Mouse (Mus musculus): ENCODE measurements at regions not wholly inside any gene's neighbourhood (a gene's known extent, or its start where the extent isn't known, plus 50 kb on each side); places are given as distances from the start of the nearest gene placed in this dataset.

DNA sequence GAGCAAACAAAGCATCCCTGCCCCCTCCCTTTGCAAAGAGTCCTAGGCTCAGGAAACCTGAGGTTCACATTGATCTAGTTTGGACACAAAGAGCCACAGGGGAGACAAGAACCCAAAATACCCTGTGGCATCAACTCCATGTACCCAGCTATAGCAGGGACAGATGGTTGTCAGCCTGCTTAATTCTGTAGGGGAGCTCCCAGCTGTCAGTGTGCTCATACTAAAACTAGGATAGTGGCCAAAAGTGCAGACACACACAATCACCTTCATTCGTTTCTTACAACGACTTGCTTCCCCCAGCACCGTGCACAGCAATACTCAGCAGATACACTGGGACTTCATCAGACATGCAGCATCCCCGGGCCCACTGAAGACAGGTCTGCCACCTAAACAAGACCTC is 133.5 kb upstream of the Kdm8 start:
- H3K27ac ChIP-seq, result no peak overlapping the region
- H3K27me3 ChIP-seq (ENCODE audit: low read depth, poor library complexity, severe bottlenecking), result no peaks in the 10 kb centered on the region
- 90% methylated on average over 4 of the region's 4 CpGs for WGBS
- H3K4me1 ChIP-seq, result no peaks in the 10 kb centered on the region
- no peak for DNase-seq (ENCODE audit: low spot score)
- no peaks in the 10 kb centered on the region for H3K9me3 ChIP-seq (replicated peaks)
- H3K4me3 ChIP-seq, result no peak overlapping the region
- H3K36me3 ChIP-seq, result no peaks in the 10 kb centered on the region

DNA sequence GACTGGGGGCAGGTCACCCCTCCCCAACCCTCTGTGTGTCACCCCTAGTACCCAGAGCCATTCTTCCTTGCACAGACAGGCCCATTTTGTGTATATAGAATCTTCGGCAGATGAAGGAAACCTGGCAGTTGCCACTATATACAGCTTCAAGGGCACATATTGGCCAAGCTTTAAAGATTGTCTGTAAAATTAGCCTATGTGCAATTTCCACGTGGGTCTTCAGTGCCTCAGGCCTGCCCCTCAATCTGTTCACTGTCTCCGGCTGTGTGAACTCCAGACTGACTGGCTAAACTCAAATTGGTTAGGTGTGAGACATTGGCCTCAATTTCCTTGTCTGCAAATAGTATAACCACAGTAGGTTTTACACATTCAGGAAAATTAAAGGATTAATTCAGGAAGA is 130.9 kb upstream of the Kdm8 start:
- Histone ChIP-seq H3K27ac (no peak overlapping the region), H3K9me3 (replicated peaks) (no peaks in the 10 kb centered on the region), H3K4me3 (no peak overlapping the region), H3K36me3 (no peaks in the 10 kb centered on the region), H3K4me1 (no peaks in the 10 kb centered on the region), H3K27me3 (ENCODE audit: low read depth, poor library complexity, severe bottlenecking) (no peaks in the 10 kb centered on the region)
- 90% methylated on average over 3 of the region's 3 CpGs for WGBS
- DNase-seq (ENCODE audit: low spot score), result no peak

- Histone ChIP-seq H3K36me3 (no peaks in the 10 kb centered on the region), H3K27me3 (ENCODE audit: low read depth, poor library complexity, severe bottlenecking) (no peaks in the 10 kb centered on the region), H3K4me3 (no peak overlapping the region), H3K4me1 (peaks cover 21% of the 10 kb centered on the region; the same call in 1 of the 2 replicates), H3K27ac (no peak overlapping the region), H3K9me3 (replicated peaks) (no peaks in the 10 kb centered on the region)
- no peak for DNase-seq (ENCODE audit: low spot score)
- WGBS, result 94% methylated on average over 2 of the region's 2 CpGs
These were observed 109.7 kb upstream of the Kdm8 start for GRCm38 (mm10) chr7:125334769-125335168.

GRCm38 (mm10) chr7:125335586-125336165 is 108.8 kb upstream of the Kdm8 start:
- Histone ChIP-seq H3K4me1 (peaks cover 28% of the 10 kb centered on the region), H3K36me3 (no peaks in the 10 kb centered on the region), H3K4me3 (no peak overlapping the region), H3K27me3 (ENCODE audit: low read depth, poor library complexity, severe bottlenecking) (no peaks in the 10 kb centered on the region), H3K9me3 (replicated peaks) (no peaks in the 10 kb centered on the region), H3K27ac (no peak overlapping the region)
- WGBS, result 47% methylated on average over 3 of the region's 3 CpGs
- DNase-seq (ENCODE audit: low spot score), result no peak

- Histone ChIP-seq H3K9me3 (replicated peaks) (no peaks in the 10 kb centered on the region), H3K4me3 (no peak overlapping the region), H3K4me1 (peaks cover 32% of the 10 kb centered on the region), H3K27me3 (ENCODE audit: low read depth, poor library complexity, severe bottlenecking) (no peaks in the 10 kb centered on the region), H3K27ac (no peak overlapping the region), H3K36me3 (no peaks in the 10 kb centered on the region)
- 91% methylated on average over 3 of the region's 3 CpGs for WGBS
- no peak for DNase-seq (ENCODE audit: low spot score)
These were observed 107.7 kb upstream of the Kdm8 start for GRCm38 (mm10) chr7:125336826-125337225.

GRCm38 (mm10) chr7:125338177-125338751 is 106.2 kb upstream of the Kdm8 start:
- Histone ChIP-seq H3K36me3 (no peaks in the 10 kb centered on the region), H3K4me1 (peaks cover 32% of the 10 kb centered on the region), H3K27me3 (ENCODE audit: low read depth, poor library complexity, severe bottlenecking) (no peaks in the 10 kb centered on the region), H3K4me3 (no peak overlapping the region), H3K9me3 (replicated peaks) (no peaks in the 10 kb centered on the region), H3K27ac (peak overlapping the region; percentile 32; the same call in 1 of the 2 replicates)
- WGBS, result 78% methylated on average over 6 of the region's 6 CpGs
- DNase-seq (ENCODE audit: low spot score), result peak; percentile 35

DNA sequence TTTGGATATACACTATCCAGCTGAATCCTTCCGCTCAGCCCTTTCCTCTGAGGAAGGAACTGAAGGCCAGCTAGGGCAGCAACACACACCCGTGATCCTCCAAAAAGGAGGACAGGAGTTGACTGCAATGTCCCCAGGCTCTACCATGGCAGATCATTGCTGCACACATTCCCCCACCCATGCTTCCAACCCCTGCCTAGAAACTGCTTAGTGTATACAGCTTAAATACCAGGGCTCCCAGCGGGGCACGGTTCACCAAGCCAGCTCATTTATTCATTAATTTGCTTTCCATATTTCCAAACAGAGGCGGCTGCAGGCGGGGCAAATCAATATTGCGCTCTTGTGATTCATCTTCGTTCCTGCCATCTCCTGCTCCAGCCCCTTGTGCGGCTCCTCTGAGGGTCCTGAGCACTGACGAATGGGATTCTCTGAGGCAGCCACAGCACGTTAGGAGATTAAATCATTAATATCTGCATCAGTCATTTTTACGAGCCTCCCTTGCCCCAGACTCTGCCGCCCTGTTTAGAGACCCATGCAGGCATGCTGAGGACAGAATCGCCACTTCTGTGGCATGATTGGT is 104.1 kb upstream of the Kdm8 start:
- H3K27me3 ChIP-seq (ENCODE audit: low read depth, poor library complexity, severe bottlenecking), result no peaks in the 10 kb centered on the region
- WGBS, result 74% methylated on average over 14 of the region's 14 CpGs
- peaks cover 32% of the 10 kb centered on the region for H3K4me1 ChIP-seq
- H3K4me3 ChIP-seq, result no peak overlapping the region
- no peaks in the 10 kb centered on the region for H3K36me3 ChIP-seq
- H3K27ac ChIP-seq, result no peak overlapping the region
- DNase-seq (ENCODE audit: low spot score), result no peak
- no peaks in the 10 kb centered on the region for H3K9me3 ChIP-seq (replicated peaks)

DNA sequence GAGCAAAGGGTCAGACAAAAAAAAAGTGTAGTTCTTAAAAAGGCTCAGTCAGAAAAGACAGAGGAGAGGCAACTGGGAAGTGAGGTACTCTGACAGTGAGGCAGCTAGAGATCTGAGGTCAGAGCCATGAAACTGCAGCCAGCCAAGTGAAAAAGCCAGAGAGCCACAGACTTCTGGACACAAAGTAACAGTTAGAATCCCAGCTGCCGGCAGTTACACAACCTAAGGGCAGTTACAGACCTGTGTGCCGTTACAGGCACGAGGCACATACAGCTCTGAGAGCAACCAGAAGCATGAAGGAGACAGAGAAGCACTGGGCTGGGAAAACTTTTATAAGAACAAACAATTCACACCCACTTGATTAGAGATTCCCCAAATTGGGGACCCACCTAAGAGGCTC is 94.9 kb upstream of the Kdm8 start:
- DNase-seq (ENCODE audit: low spot score), result no peak
- Histone ChIP-seq H3K36me3 (no peaks in the 10 kb centered on the region), H3K9me3 (replicated peaks) (no peaks in the 10 kb centered on the region), H3K27ac (no peak overlapping the region), H3K27me3 (ENCODE audit: low read depth, poor library complexity, severe bottlenecking) (no peaks in the 10 kb centered on the region), H3K4me1 (no peaks in the 10 kb centered on the region), H3K4me3 (no peak overlapping the region)
- WGBS, result 53% methylated on average over 3 of the region's 3 CpGs

DNA sequence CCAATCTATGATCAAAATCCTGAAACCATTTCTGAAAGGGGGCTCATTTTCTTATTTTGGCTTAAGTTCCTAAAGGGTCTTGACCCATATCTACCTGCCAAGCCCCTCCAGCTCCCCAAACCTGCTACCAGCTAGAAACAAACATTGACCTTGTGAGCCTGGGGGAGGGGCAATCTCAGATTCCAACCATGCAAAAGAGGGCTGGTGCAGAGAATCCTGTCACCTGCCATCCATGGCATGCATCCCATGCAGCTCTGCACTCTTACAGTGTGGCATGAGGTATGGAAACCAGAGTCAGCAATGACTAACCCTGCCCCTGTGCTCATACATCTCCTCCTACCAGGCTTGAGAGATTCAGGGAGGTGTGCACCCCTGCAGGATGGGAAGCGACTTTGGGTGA is 90.3 kb upstream of the Kdm8 start:
- no peak for DNase-seq (ENCODE audit: low spot score)
- no peaks in the 10 kb centered on the region for H3K4me1 ChIP-seq
- WGBS, result 95% methylated on average over 1 of the region's 1 CpGs
- no peak overlapping the region for H3K27ac ChIP-seq
- no peaks in the 10 kb centered on the region for H3K27me3 ChIP-seq (ENCODE audit: low read depth, poor library complexity, severe bottlenecking)
- H3K9me3 ChIP-seq (replicated peaks), result no peaks in the 10 kb centered on the region
- H3K36me3 ChIP-seq, result no peaks in the 10 kb centered on the region
- H3K4me3 ChIP-seq, result no peak overlapping the region

DNA sequence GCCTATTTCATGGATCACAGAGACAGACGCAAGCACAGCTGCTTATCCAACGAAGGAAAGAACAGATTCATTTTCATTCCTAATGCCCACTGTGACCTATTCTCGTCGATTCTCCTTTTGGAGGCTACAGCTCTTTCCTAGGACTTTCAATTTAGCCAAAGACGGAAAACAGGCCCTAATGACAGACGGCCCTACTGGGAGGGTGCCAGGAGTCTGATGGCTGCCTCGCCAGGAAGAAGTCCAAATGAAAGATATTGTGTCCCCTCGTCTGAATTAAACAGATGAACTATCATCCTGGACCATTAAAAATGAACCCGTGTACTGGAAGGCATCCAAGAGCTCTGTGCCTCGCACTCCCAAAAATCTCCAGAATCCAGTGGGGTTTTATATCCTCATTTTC is 89.5 kb upstream of the Kdm8 start:
- Histone ChIP-seq H3K36me3 (no peaks in the 10 kb centered on the region), H3K27me3 (ENCODE audit: low read depth, poor library complexity, severe bottlenecking) (no peaks in the 10 kb centered on the region), H3K4me1 (no peaks in the 10 kb centered on the region), H3K27ac (no peak overlapping the region), H3K9me3 (replicated peaks) (no peaks in the 10 kb centered on the region), H3K4me3 (no peak overlapping the region)
- DNase-seq (ENCODE audit: low spot score), result no peak
- 87% methylated on average over 10 of the region's 10 CpGs for WGBS

DNA sequence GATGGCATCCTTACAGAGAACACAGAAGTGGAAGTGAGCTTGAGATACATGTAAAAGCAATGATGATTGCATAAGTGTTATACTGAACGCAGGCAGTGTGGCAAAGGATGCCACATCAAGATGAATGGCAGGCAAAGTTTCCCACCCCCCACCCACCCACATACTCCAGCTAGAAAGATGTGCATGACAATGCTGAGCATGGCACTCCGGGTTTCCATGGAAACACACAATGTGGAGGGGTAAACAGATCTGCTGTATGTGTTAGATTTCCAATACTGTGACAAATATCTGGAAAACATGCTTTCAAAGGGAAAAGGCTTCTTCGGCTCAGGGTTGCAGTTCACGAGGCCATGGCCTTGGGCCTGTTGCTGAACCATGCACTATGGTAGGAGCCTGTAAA is 86.5 kb upstream of the Kdm8 start:
- Histone ChIP-seq H3K9me3 (replicated peaks) (no peaks in the 10 kb centered on the region), H3K4me3 (no peak overlapping the region), H3K27ac (no peak overlapping the region), H3K27me3 (ENCODE audit: low read depth, poor library complexity, severe bottlenecking) (no peaks in the 10 kb centered on the region), H3K4me1 (no peaks in the 10 kb centered on the region), H3K36me3 (no peaks in the 10 kb centered on the region)
- 92% methylated on average over 4 of the region's 4 CpGs for WGBS
- no peak for DNase-seq (ENCODE audit: low spot score)

GRCm38 (mm10) chr7:125383021-125383420 is 61.5 kb upstream of the Kdm8 start:
- H3K9me3 ChIP-seq (replicated peaks), result no peaks in the 10 kb centered on the region
- no peak overlapping the region for H3K4me3 ChIP-seq
- no peaks in the 10 kb centered on the region for H3K4me1 ChIP-seq
- DNase-seq (ENCODE audit: low spot score), result no peak
- H3K27me3 ChIP-seq (ENCODE audit: low read depth, poor library complexity, severe bottlenecking), result no peaks in the 10 kb centered on the region
- H3K36me3 ChIP-seq, result no peaks in the 10 kb centered on the region
- H3K27ac ChIP-seq, result no peak overlapping the region
- WGBS, result 71% methylated on average over 2 of the region's 2 CpGs

GRCm38 (mm10) chr7:125384171-125384570 is 60.3 kb upstream of the Kdm8 start:
- Histone ChIP-seq H3K4me1 (no peaks in the 10 kb centered on the region), H3K36me3 (no peaks in the 10 kb centered on the region), H3K9me3 (replicated peaks) (no peaks in the 10 kb centered on the region), H3K27ac (no peak overlapping the region), H3K4me3 (no peak overlapping the region), H3K27me3 (ENCODE audit: low read depth, poor library complexity, severe bottlenecking) (no peaks in the 10 kb centered on the region)
- WGBS, result 90% methylated on average over 4 of the region's 4 CpGs
- DNase-seq (ENCODE audit: low spot score), result no peak

Measured in limb, embryonic 10.5 days (tissue).